Mouse (Mus musculus) lung, postnatal 36 days (tissue): ENCODE results near the gene Fam171a1.
"Not testable (repeated sequence)": the region's sequence is repeated elsewhere in the genome, so short reads cannot be mapped to it uniquely, and the experiment has no call there.

Source experiments
- DNase-seq: peaks from one replicate; pipeline ENCODE4 v3.0.0; 2022; ENCODE audit warnings: mixed read lengths

Gene Fam171a1

DNA sequence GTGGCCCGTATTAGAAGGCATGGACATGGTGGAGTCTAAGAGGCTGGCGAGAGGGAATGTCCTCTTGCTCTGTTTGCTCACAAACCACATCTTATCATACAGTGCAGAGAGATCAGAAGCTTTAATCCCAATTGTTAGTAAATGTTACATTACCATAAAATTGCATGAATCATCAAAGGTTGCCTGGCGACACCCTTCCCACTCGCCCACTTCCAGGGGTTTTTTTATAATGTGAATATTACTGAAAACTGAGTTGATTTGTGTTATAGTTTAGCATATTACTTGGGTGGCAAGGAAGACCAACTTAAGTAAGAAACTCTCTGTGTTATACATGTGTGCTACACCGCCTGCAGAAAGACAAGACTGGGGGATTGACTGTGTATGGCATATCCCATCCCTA is 60.9 kb downstream of the Fam171a1 start:
- no peak for DNase-seq

DNA sequence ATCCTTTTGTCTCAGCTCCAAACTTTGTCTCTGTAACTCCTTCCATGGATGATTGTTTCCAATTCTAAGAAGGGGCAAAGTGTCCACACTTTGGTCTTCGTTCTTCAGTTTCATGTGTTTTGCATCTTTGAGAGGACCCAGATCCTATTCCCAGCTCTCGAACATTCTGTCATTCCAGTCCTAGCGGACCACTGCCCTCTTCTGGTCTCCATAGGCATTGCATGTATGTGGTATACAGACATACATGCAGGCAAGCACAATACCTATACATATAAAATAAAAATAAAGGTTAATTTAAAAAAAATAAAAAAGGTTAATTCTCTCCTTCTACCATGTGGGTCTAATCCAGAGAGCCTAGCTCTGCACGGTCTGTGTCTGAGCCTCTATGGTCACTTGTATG is 62.0 kb downstream of the Fam171a1 start:
- DNase-seq, result not testable (repeated sequence)

GRCm38 (mm10) chr2:3176751-3177150 is 62.7 kb downstream of the Fam171a1 start:
- no peak for DNase-seq

- no peak for DNase-seq
Measured at GRCm38 (mm10) chr2:3180550-3180949, 66.5 kb downstream of the Fam171a1 start.

GRCm38 (mm10) chr2:3183656-3184055 is 69.6 kb downstream of the Fam171a1 start:
- no peak for DNase-seq

DNA sequence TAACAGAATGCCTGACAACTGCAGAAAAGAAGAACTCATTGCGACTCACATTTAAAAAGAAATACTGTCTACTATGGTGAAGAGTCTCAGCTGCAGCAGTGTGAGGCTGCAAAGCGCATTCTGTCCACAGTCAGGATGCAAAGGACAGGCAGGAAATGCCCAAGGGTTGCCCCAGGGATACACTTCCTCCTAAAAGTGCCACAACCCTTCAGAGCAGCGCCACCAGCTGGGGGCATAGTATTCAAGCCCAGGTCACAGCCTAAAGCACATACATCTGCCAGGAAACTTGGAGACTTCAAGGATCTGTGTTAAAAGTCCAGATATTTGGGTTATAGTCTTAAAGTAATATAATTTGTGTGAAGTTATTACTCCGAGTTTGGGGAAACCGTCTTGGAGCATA is 71.3 kb downstream of the Fam171a1 start:
- peak; percentile 63 for DNase-seq

DNA sequence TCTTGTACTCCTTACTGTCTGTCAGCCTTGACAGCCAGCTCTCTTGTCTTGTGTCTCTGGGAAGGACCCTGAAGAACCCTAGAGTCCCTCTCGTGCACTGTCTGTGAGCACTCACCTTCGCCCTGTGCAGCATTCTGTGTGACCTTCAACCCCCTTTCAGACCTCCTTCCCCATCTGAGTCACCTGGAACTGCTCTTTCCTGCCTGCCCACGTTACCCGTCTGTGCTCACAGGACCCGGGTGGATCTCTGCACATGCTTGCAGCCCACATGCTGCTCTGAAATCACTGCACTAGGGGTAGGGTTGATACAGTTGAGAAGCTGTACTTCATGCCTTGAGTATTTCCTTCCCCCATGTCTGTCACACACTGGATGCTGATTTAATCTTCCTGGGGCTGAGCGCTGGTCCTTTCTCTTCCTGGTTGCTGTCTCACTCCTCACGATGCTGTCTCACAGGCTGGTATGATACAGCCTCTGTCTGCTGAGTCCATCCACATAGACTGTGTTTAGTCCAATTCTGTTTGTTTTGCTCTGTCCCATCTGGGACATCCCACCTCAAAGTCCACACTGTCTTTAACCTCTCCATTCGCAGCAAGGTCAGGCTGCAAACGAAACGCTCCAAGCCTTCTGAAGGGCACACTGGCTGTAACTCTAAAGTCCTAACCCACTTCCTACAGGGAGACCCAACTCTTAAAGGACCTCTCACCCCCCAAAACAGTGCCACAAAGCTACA is 74.9 kb downstream of the Fam171a1 start:
- no peak for DNase-seq

- DNase-seq, result no peak
Measured at GRCm38 (mm10) chr2:3191149-3191548, 77.1 kb downstream of the Fam171a1 start.

DNA sequence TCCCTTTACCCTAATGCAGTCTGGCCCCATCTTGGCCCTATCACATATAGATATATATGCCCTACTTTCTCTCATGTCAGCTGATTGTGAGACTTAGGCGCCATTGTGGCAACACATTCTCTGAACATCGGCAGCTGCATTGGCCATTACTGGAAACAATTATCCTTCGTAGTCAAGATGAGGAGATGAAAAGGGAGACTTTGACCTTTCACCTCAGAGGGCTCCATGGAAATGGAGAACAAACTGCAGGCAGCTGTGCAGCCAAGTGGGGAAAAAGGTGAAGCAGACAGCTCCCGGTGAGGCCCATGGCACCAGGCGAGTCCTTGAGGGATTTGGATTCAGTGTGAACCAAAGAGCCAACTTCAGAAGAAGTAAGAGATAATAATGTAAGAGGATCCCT is 81.5 kb downstream of the Fam171a1 start:
- no peak for DNase-seq

DNA sequence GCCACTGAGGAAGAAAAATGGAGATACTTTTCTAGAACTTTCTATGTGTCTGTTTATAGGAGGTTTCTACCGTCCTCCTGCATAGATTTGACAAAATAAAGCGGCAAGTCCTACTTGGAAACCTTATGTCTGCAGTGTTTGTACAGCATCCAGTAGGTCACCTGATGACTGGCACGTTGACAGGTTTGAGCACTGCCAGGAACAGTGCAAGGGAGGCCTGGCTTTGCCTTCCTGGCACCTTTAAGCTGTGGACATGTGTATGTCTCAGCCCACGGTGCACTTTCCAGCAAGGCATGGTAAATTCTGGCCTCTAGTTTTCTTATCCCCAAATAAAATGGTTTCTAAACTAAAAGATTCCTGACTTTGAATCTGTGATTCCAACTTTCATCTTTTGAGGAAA is 86.4 kb downstream of the Fam171a1 start:
- DNase-seq, result no peak

GRCm38 (mm10) chr2:3206975-3207642 is 93.1 kb downstream of the Fam171a1 start:
- DNase-seq, result no peak

DNA sequence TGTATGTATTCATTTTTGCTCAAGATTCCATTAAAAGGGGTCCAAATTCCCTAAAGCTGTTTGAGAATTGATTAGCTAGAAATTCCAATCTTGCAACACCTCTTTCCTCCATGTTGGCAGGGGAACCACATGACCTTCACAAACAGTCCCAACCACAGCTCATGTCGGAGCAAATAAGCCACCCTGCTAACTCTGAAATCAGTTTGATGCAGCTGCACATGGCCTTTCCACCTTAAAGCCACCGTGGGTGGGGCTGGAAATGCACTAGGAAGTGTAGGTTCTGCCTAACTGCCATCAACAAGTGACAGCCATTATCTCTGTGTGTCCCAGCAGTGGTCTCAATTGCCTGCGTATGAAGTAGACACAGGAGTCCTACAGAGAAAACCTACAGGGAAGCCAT is 101.5 kb downstream of the Fam171a1 start:
- DNase-seq, result no peak

DNA sequence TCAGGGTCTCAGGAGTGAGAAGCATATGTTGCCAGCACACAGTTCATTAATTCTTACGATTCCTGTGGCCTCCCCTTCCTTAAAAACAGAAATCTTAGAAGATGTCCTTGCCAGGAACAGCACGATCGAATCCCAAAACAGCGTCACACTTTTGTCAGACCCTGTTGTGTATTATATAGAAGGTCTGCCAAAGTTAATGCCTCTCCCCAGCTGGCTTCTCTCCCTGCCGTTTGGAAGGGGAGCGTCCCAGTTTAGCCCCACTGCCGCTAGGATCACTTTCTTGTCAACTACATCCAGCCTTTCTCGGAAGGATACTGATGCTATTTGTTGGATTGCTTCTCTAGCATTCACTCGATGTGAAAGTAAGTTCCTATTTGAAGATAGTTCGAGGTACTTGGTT is 102.6 kb downstream of the Fam171a1 start:
- DNase-seq, result no peak

DNA sequence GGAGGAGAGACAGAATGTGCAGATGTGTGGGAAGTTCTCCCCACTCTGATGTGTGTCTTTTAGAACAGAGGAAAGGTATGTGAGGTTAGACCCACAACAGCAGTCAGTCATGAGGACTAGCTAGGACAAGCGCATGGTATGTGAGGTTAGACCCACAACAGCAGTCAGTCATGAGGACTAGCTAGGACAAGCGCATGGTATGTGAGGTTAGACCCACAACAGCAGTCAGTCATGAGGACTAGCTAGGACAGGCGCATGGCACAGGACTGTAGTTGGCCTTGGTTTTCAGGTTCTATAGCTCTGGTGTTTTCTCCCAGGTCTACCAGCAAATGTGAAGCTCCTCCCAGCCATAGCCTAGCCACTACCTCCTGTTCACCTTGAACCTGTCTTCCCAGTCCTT is 103.6 kb downstream of the Fam171a1 start:
- DNase-seq, result not testable (repeated sequence)

DNA sequence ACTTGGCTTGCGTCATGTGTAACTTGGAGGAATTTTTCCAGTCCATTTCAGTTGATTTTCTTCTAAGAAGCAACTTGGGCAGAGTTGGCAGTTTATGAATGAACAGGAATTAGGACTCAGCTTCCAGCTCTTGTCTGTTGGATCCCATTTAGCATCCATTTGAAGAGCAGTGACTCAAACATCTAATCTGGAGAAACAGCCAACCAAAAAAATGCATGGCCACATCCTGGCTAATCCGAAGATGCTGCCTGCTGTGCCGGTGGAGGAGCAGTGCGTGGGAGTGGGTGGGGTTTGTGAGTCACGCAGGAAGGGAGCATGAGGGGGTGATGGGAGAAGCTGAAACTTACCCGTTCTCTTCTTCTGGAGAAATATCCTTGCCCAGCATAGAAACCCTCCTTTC is 104.2 kb downstream of the Fam171a1 start:
- DNase-seq, result peak; percentile 24

DNA sequence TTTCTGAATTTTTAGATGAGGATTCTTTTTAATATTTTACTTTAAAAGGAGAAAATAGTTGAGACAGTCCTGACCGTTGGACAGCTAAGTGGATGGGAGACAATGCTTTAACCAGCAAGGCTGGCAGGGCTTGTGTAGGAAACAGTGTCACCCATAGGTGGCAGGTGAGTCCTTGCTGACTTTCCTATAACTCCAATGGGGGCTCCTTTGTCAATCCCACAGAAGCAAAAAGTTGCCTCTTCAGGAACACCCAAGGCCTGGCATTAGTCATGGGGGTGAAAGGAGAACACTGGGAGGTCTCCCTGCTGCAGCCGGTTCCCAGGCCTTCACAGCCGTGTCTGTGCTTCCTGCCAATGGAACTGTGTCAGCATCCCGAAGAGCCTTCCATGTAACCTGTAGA is 114.5 kb downstream of the Fam171a1 start:
- peak; percentile 15 for DNase-seq

DNA sequence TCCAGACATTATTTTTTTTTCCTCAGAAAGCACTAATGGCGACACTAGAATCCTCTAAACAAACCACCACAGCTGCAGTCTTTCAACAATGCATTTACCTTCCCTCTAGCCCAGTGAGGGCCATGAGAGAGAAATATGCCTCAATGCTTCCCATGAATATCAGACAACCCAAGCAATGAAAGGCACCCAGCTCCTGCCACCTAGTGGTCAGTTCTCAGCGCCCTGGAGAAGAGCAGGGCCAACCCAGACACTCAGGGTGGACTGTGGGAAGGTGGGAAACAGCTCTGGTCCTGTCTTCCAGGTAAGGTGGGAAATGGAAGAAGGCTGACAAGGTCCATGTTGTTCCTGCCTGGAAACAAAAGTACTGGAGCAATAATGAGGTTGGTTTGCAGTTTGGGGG is 115.0 kb downstream of the Fam171a1 start:
- DNase-seq, result peak; percentile 85

- DNase-seq, result no peak
Measured at GRCm38 (mm10) chr2:3239255-3239654, 125.2 kb downstream of the Fam171a1 start.

- no peak for DNase-seq
Measured at GRCm38 (mm10) chr2:3244251-3244650, 130.2 kb downstream of the Fam171a1 start.

GRCm38 (mm10) chr2:3251309-3251708 is 137.3 kb downstream of the Fam171a1 start:
- DNase-seq, result no peak

GRCm38 (mm10) chr2:3266466-3266865 is 152.4 kb downstream of the Fam171a1 start:
- DNase-seq, result no peak

GRCm38 (mm10) chr2:3267879-3268278 is 153.9 kb downstream of the Fam171a1 start:
- DNase-seq, result no peak

DNA sequence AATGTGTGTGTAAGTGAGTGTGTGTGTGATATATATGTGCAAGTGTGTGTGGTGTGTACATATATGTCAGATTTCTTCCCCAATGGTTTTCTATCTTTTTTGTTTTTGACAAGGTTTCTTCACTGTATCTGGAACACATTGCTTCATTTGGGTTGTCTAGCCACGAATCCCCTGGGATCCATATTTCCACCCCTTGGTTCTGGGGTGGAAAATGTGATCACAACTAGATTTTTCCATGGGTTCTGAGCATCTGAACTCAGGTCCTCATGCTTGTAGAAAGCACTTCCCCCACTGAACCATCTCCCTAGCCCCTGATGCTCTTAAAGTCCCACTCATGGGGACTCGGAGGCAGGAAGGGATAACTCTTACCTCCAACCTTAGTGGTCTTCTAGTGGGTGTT is 159.3 kb downstream of the Fam171a1 start:
- DNase-seq, result no peak

DNA sequence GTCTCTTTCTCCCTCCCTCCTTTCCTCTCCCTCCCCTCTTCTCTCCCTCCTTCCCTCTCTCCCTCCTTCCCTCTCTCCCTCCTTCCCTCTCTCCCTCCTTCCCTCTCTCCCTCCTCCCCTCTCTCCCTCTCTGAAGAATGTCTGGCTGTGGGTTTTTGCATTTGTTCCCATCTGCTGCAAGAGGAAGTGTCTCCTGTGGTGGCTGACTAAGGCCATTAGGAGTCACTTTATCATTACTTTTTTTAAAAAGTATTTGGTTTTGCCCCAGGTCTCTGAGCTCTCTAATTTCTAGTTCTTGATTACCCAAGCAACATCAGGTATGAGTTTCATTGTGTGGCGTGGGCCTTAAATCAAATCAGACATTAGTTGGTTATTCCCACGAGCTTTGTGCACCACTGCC is 162.1 kb downstream of the Fam171a1 start:
- DNase-seq, result no peak
